Mouse (Mus musculus) WW6 (cell line): Measurements from ENCODE around the gene Naa20.

Experiments used
- DNase-seq: peaks from one replicate; pipeline ENCODE4 v3.0.0-alpha.2; 2013; ENCODE audit warnings: low read depth, low spot score

The Naa20 gene

DNA sequence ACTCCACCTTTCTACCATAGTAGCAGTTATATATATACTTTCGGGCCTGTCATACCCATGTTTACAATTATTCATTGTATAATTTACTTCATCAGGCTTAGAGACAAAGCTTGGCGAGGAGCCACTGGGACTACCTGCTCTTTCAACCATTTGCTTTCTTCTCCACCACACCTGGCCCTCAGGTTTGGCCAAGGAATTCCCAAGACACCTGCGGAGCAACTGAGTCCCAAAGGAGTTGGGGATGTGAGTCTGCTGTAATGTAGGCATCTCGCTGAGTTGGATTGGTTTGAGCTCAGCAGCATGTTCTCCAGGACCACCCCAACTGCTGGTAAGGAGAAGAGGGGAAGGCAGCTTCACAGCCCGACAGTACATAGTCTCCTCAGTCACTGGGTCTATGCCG lies at the start of gene Naa20:
Gene Naa20 (plus strand): TSS at position 239 of the 400 bp plus-strand sequence.
- no peak for DNase-seq

DNA sequence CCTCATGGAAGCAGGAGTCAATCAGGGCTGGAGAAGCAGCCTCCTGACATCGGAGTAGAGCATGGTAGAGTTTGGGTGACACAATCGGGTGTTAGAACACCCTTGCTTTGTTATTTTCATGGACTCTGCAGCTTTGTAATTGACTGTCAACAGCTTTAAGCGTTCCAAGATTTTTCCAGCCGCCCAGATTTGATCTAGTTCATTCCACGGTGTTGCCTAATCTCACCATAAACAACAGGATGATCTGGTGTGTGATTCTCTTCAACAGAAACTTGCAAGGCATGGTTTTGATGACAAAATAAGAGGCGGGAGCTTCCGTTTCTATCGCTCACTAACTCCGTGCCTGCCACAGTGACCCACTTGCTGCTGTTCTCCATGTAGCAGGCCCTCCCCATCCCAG lies 46.1 kb upstream of the Naa20 start:
- no peak for DNase-seq

GRCm38 (mm10) chr2:145857864-145858263 lies 44.0 kb upstream of the Naa20 start:
- DNase-seq = no peak

GRCm38 (mm10) chr2:145859442-145859931 lies 42.4 kb upstream of the Naa20 start:
- DNase-seq = no peak

DNA sequence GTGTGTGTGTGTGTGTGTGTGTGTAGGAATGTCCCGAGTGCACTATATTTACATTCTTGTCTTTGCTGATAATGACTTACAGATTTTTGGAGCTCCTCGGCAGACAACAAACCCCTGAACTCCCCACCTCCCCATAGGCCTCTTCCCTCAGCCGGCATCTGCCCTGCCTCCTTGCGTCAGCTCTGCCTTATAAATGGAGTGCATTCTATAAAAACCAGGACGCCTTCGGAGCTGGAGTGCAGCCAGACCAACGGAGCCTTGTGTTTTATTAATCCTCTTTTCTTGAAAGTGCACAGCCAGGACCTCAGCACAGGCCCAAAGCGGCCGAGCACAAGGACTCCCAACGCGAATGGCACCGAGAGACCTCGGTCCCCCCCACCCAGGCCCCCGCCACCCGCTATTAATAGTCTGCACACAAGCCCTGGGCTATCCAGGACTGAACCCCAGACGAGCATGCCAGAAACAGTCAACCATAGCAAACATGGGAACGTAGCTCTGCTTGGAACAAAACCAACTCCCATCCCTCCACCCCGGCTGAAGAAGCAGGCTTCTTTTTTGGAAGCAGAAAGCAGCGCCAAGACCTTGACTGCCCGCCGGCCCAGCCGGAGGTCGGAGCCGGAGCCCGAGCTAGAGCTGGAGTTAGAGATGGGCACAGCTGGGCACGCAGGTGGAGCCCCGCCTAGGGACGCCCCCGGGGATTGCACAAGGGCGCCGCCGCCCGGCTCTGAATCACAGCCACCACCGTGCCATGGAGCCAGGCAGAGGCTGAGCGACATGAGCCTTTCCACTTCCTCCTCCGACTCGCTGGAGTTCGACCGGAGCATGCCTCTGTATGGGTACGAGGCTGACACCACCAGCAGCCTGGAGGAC lies 41.7 kb upstream of the Naa20 start:
- no peak for DNase-seq

DNA sequence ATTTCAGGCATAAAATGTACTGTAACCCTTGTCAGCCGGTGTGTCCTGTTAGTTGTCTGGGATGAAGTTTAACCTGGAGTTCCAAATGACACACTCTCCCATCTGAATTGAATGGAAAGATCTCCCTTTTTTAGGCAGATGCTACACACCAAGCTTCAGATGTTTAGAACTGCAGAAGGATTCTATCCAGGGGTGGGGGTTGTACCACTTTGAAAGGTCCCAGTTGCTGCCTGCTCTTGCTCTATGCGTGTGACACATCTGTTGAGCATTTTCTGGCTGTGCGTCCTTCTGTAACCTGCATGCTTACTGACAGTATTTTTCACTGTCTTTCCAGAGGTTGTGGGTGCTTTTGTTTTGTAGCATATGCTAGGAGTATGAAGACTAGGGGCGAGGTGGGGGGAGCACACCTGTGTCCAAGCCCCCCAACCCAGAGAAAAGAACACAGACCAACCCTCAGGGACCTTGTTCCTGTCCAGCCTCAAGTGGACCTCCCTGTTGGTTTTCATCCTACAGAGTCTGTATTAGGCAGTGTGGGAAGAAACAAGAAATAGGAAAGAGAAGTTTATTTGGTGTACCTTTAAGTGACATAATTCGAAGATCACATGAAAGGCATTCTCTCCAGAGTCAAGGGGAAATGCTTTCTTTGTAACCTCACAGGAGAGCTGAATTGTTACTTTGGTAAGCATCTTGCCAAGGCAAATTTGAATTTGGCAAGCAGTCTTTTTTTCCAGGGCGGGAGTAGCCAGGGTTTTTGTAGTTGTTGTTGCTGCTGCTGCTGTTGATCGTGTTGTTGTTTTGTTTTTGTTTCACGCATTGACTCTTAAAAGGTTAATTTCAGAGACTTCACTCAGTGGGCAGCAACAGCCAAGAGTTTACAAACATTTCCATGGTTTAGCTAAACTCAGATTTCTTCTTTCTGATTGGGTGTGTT lies 40.4 kb upstream of the Naa20 start:
- no peak for DNase-seq

GRCm38 (mm10) chr2:145862206-145862817 lies 39.6 kb upstream of the Naa20 start:
- no peak for DNase-seq

- DNase-seq = no peak
These were observed 36.6 kb upstream of the Naa20 start for GRCm38 (mm10) chr2:145865344-145865743.

- DNase-seq = no peak
These were observed 35.7 kb upstream of the Naa20 start for GRCm38 (mm10) chr2:145866238-145866637.

- DNase-seq = no peak
These were observed 35.0 kb upstream of the Naa20 start for GRCm38 (mm10) chr2:145866695-145867449.

GRCm38 (mm10) chr2:145871308-145871707 lies 30.6 kb upstream of the Naa20 start:
- DNase-seq = no peak

- DNase-seq = no peak
These were observed 29.8 kb upstream of the Naa20 start for GRCm38 (mm10) chr2:145872099-145872498.

GRCm38 (mm10) chr2:145873953-145874352 lies 27.9 kb upstream of the Naa20 start:
- DNase-seq = no peak

- no peak for DNase-seq
These were observed 26.9 kb upstream of the Naa20 start for GRCm38 (mm10) chr2:145874879-145875482.

DNA sequence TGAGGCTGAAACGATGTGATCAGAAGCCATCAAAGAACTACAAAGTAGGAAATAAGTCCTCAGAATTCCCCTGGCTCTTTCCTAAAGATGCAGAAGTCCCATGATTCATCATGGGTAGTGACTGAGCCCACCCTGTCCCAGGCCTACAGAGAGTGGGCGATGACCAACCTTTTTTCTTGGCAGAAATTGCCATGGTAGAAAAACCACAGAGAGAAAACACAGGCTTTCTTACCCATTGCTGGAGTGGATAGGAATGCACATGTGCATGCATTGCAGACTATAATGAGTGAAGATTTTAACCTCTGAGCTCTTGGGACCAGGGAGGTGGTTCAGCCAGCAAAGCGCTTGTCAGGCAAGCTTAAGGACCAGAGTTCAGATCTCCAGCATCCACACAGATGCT lies 24.7 kb upstream of the Naa20 start:
- DNase-seq = no peak

GRCm38 (mm10) chr2:145880887-145881747 lies 20.8 kb upstream of the Naa20 start:
- DNase-seq = no peak

DNA sequence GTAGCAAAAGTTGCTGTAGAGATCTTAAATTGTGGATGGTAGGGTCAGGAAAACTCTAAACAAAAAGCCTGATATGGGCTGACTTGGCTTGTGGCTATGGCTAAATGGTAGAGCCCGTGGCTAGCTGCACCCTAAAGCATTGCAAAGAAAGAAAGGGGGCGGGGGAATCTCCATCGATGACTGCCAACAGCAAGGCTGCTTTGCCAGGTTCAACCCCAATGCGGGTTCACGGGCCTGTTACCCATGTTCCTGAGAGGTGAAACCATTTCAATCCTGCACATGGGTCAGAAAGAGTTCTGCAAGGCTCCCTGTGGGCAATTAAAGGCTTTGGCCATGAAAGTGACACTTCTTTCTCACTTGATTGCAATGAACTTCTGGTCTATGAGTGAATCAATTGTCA lies 20.0 kb upstream of the Naa20 start:
- DNase-seq = no peak

- DNase-seq = no peak
These were observed 19.5 kb upstream of the Naa20 start for GRCm38 (mm10) chr2:145882398-145882797.

GRCm38 (mm10) chr2:145884036-145884912 lies 17.6 kb upstream of the Naa20 start:
- no peak for DNase-seq
